Mouse (Mus musculus) olfactory bulb, adult 2 months (tissue): Measurements from ENCODE around the gene Mettl16. TPM values are rescaled to one million over a fixed set of nuclear protein-coding genes. Genes with fewer than 3 reads are reported as not detected.

ENCODE experiments used
- H3K27ac ChIP-seq: fragments of 200-500 bp; 2 replicates; pipeline ENCODE4 v1.5.1; 2012; ENCODE audit warnings: low read depth, low read length; ENCODE audit not compliant: insufficient read depth
- H3K4me1 ChIP-seq: fragments of 200-500 bp; 2 replicates; pipeline ENCODE4 v1.6.1; 2012; ENCODE audit warnings: low read length; ENCODE audit not compliant: control insufficient read depth, insufficient read depth
- H3K4me3 ChIP-seq: fragments of 200-500 bp; 2 replicates; pipeline ENCODE4 v1.5.1; 2012; ENCODE audit warnings: mild to moderate bottlenecking, low read depth, low read length, moderate library complexity; ENCODE audit not compliant: insufficient read depth
- CTCF ChIP-seq: fragments of 200-500 bp; IDR thresholded peaks from 2 replicates; pipeline ENCODE4 v1.5.1; 2012; ENCODE audit warnings: low read depth, mild to moderate bottlenecking, low read length, moderate library complexity; ENCODE audit not compliant: insufficient read depth
- POLR2A ChIP-seq: fragments of 200-500 bp; IDR thresholded peaks from 2 replicates; pipeline ENCODE4 v1.6.1; 2012; ENCODE audit warnings: mild to moderate bottlenecking, low read depth, low read length, moderate library complexity; ENCODE audit not compliant: insufficient read depth
- WGBS: fragments of 180-500 bp; shearing (Covaris S2); methylation state at CpG from one replicate; pipeline ENCODE4 v1.1.7; 2018; 5-methylcytosine and 5-hydroxymethylcytosine counted together
- polyA plus RNA-seq: library from polyadenylated mRNA; stranded (reverse); fragments of >200 nt; gene quantifications from 2 replicates; pipeline ENCODE4 v1.2.4, GENCODE M21; 2012; ENCODE audit warnings: low replicate concordance; ENCODE audit not compliant: missing spikeins, insufficient read depth, insufficient read length

The Mettl16 gene
- polyA plus RNA-seq, 1 experiment: not detected

DNA sequence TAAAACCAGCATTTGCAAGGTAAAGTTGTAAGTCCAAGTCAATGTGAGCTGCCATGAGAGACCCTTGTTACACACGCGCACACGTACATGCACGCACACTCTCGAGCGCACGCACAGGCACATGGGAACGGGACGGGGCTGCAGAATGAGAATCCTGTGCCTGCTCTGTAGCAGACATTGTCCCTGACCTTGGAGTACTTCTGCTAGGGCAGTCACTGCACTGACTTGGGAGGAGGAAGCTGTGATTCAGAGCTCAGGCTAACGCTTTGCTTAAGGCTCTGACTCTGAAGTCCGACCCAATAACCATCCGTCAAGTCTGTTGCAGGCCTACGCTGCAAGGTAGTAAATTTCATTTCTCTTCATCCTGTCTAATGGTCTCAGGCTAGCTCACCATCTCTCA lies 21.4 kb upstream of the Mettl16 start:
- TF ChIP-seq POLR2A: no peak
- TF ChIP-seq CTCF: no peak
- Histone ChIP-seq H3K27ac (no peak overlapping the region), H3K4me3 (no peak overlapping the region), H3K4me1 (peaks cover 7% of the 10 kb centered on the region)
- WGBS: 96% methylated on average over 13 of the region's 13 CpGs

DNA sequence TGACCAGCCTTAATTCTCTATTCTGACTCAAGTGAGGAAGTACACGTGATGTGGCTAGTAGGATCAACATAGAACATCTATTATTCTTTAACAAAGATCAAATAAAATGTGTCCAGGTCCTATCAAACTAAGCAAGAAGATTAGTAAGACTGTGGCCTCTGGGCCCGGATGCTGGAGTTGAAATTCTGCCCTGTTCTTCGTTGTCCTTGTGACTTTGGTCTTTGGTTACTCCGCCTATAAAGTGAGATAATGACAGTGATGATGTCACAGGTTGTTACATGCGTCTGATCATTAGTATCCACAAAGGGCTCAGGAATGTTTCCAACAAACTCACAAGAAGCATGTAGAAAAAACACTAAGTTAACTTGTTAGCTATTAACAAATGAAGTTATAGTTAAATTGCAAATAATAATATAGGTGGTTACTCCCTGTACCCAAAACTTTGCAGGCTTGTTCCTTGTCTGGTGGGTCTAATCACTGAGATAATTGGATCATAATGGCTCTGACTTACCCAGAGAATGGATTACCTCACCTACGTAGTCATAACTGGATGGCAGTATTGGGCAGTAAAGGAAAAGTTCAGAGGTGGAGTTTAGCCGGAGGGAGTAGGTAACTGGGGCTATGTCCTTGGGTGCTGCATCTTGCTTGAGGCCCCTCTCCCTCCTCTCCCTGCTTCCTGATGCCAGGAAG lies 19.8 kb upstream of the Mettl16 start:
- H3K27ac ChIP-seq: peak overlapping the region; percentile 45; the same call in 1 of the 2 replicates
- H3K4me3 ChIP-seq: no peak overlapping the region
- TF ChIP-seq POLR2A (no peak), CTCF (no peak)
- 82% methylated on average over 7 of the region's 7 CpGs for WGBS
- H3K4me1 ChIP-seq: peaks cover 7% of the 10 kb centered on the region

DNA sequence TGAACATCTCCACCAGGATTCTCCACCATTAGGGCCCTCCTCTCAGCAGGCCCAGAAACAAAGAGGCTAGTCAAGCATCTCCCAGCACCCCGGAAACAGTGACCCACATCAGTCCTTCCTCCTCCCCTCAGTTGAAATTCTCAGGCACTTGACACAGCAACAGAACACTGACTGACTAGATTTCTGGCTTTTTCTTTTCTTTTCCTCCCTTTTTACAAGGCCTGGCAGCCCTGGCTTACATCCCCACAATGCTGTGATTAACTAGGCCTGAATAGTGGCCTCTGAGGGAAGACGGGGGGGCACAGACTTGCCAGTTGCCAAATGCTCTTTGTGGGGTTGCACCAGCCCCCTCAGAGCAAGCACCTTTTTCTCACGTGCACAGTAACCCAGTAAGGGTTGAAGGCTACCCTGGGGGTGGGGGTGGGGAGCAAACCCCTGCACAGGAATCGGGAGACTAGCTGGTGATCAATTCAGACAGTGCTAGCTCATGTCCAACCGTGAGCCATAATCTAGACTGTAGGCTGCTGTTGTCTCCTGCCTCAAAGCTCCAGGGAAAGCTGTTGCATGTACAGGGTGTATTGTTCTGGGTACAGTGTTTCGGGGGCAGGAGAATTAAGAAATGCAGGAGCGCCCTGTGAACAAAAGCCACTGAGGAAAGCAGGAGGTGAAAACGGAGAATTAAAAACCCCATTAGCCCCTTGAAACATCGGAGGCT lies 19.1 kb upstream of the Mettl16 start:
- H3K4me1 ChIP-seq: peaks cover 7% of the 10 kb centered on the region
- WGBS: 39% methylated on average over 9 of the region's 9 CpGs
- no peak for TF ChIP-seq POLR2A
- no peak for TF ChIP-seq CTCF
- peak overlapping the region; percentile 45 for H3K27ac ChIP-seq
- H3K4me3 ChIP-seq: no peak overlapping the region

DNA sequence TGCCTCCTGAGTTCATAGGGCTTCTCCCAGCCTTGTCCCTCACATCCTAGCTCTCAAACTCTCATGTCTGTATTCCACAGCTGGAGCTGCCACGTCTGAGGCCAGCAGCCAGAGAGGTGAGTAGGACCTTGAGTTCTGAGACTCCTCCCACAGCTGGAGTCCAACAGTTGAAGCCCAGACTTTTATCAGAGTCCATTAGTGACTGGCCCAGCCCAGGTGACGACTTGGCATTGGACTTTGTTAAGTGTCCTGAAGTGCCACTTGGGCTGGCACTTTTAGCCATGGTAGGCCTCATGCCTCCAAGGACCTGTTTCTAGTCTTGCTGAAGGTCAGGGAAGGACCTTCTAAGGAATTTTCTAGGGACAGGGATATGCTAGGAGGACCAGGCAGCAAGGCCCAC lies 14.0 kb upstream of the Mettl16 start:
- Histone ChIP-seq H3K27ac (no peak overlapping the region), H3K4me1 (peaks cover 1% of the 10 kb centered on the region), H3K4me3 (no peak overlapping the region)
- WGBS: 84% methylated on average over 2 of the region's 2 CpGs
- no peak for TF ChIP-seq CTCF
- TF ChIP-seq POLR2A: no peak

DNA sequence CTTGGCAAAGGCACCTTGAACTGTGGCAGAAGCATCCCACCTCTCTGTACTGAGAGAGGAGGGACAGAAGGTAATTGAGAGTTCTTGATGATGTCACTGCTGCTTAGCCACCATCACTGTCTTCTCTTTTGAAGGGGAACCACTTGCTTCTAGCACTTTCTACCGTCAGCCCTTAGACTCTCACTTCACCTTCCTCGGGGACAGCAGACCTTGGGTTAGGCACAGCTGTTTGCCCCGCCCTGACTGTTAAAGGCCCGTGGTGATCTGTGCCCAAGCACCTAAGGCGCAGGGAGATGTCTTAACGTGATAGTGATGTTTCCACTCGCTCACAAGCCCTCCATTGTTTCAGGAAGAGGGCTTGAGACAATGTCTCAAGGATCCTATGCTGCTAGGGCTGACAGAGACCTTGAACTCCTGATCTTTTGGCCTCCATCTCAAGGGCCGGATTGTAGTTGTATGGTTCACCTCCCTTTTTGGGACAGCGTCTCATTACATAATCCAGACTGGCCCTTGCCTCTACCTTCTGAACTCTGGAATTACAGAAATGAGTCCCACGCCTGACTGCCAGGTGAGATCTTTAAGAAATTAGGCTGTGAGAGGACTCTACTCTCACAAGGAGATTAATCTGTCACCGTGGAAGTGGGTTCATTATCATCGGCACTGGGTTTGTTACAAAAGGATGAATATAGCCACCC lies 9.5 kb upstream of the Mettl16 start:
- no peaks in the 10 kb centered on the region for H3K4me1 ChIP-seq
- H3K4me3 ChIP-seq: no peak overlapping the region
- no peak for TF ChIP-seq POLR2A
- TF ChIP-seq CTCF: no peak
- 79% methylated on average over 12 of the region's 12 CpGs for WGBS
- H3K27ac ChIP-seq: no peak overlapping the region

DNA sequence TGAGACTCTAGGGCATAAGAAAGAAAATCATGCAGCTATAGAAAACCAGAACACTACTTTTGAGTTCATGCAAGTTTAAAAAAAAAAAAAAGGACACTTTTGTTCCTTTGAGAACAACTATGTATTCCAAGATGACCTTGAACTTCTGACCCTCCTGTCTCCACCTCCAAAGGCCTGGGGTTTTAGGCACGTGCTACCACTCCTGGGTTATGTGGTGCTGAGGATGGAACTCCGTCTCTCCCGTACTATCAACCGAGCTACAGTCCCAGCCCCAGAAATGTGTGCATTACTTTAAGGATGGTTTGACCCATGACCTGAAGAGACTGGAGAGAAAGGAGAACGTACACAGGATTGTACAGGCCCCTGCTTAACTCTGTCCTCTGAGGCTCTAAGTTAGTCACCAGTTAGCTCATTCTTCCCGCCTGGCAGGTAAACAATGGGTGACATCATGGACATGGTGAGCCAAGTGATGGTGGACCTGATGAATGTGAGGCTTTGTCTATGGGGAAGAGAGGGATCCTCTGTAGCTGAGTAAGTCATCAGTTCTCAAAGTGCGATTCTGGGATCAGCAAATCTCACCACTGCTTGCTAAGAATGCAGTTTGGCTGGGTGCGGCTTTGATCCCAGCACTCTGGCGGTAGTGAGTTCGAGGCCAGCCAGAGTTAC lies 6.5 kb upstream of the Mettl16 start:
- no peak overlapping the region for H3K4me3 ChIP-seq
- 78% methylated on average over 10 of the region's 10 CpGs for WGBS
- TF ChIP-seq POLR2A (no peak), CTCF (no peak)
- no peaks in the 10 kb centered on the region for H3K4me1 ChIP-seq
- no peak overlapping the region for H3K27ac ChIP-seq

DNA sequence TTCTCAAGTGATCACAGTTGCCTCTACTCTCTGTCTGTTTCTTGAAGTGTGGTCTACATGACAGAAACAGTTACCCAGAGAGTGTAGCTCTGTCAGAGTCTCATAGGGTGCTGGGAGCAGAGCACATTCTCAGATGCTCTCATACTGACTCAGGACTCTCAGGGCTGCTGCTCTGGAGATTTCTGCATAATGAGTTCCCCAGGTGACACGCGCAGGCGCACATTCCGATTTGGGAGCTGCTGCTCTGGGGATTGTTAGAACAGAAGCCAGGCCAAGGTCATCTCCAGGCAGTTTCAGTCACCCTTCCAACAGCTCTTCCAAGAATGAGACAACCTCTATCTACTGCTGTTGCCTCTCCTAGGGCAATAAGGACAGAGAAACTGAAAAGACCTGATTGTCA lies 3.2 kb upstream of the Mettl16 start:
- Histone ChIP-seq H3K27ac (no peak overlapping the region), H3K4me1 (peaks cover 8% of the 10 kb centered on the region; the same call in 1 of the 2 replicates), H3K4me3 (no peak overlapping the region)
- 90% methylated on average over 4 of the region's 4 CpGs for WGBS
- no peak for TF ChIP-seq CTCF
- TF ChIP-seq POLR2A: no peak

DNA sequence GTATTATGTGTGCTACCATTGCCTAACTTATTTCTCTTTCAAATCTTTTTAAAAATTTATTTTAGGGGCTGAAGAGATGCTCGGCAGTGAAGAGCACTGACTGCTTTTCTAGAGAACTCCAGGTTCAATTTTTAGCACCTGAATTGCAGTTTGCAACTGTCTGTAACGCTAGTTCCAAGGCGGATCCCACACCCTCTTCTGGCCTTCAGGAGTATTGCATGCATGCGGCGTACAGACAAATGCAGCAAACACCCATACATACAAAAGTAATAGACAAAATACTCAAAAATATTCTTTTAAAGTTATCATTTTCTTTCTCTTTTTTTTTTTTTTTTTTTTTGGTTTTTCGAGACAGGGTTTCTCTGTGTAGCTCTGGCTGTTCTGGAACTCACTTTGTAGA lies 2.6 kb upstream of the Mettl16 start:
- H3K27ac ChIP-seq: no peak overlapping the region

More for the DNA sequence above, 2.6 kb upstream of the Mettl16 start:
- no peak for TF ChIP-seq CTCF
- TF ChIP-seq POLR2A: no peak
- WGBS: 32% methylated on average over 6 of the region's 6 CpGs
- peaks cover 8% of the 10 kb centered on the region; the same call in 1 of the 2 replicates for H3K4me1 ChIP-seq
- H3K4me3 ChIP-seq: no peak overlapping the region
